Comparison of ENCODE assay signal across 22 mouse cellular contexts in genomic region chr1:152808392-152808680, GRCm38 (mm10). TPM values are rescaled to one million over a fixed set of nuclear protein-coding genes. Genes with fewer than 3 reads are reported as not detected.
A peak's percentile ranks its signal among the peaks of the same experiment; 100 is the strongest.
DNase-seq lines count a peak whose midpoint lies in the region; ATAC-seq and TF ChIP-seq lines count a peak whose summit lies in the region.
"Had no signal": no experiment of that assay in that cellular context is flagged by ENCODE, and none has a peak within 500 bp of the region (broad histone marks: within the 10 kb centered on the region; RNA-seq: fewer than 3 reads in every experiment).

No protein-coding gene starts in this region.

- H3K27me3 ChIP-seq in kidney, postnatal 0 days (ENCODE audit: insufficient read depth, low read length): no peaks in the 10 kb centered on the region
- no peaks in the 10 kb centered on the region for H3K27me3 ChIP-seq in intestine, embryonic 15.5 days (replicated peaks)
- H3K27me3 ChIP-seq in liver, postnatal 0 days (ENCODE audit: insufficient read depth, low read length): no peaks in the 10 kb centered on the region
- H3K27me3 ChIP-seq: embryonic facial prominence, embryonic 15.5 days; heart, embryonic 12.5 days; lung, embryonic 15.5 days had no signal

- TF ChIP-seq CTCF in kidney, postnatal 0 days (IDR thresholded peaks at IDR 0.05; ENCODE audit: low read depth): no peak
- no peak for TF ChIP-seq CTCF in bone marrow, adult 2 months (IDR thresholded peaks at IDR 0.05; ENCODE audit: control insufficient read depth, insufficient read depth, low read length)
- TF ChIP-seq CTCF in liver, postnatal 0 days (IDR thresholded peaks at IDR 0.05; ENCODE audit: low read depth): no peak

- 70% methylated on average over 2 of the region's 2 CpGs for WGBS in kidney, postnatal 0 days
- WGBS in bone marrow, adult 2 months: 20% methylated on average over 2 of the region's 2 CpGs
- 57% methylated on average over 2 of the region's 2 CpGs for WGBS in intestine, embryonic 15.5 days
- WGBS in liver, postnatal 0 days (ENCODE audit: insufficient replicate concordance): 56% methylated on average over 2 of the region's 2 CpGs

- H3K4me2 ChIP-seq in kidney, postnatal 0 days (ENCODE audit: low read length): no peak overlapping the region
- H3K4me2 ChIP-seq in intestine, embryonic 15.5 days (replicated peaks): no peak overlapping the region
- peak overlapping the region; percentile 51 for H3K4me2 ChIP-seq in liver, postnatal 0 days (ENCODE audit: low read depth, low read length)
- H3K4me2 ChIP-seq: embryonic facial prominence, embryonic 15.5 days; heart, embryonic 12.5 days; hindbrain, embryonic 14.5 days; lung, embryonic 15.5 days had no signal

- no peak overlapping the region for H3K4me3 ChIP-seq in kidney, postnatal 0 days (replicated peaks; ENCODE audit: low read depth, low read length)
- H3K4me3 ChIP-seq in bone marrow, adult 2 months (replicated peaks; ENCODE audit: control insufficient read depth, low read depth, low read length): peak overlapping the region; percentile 69
- H3K4me3 ChIP-seq in intestine, embryonic 15.5 days (replicated peaks): no peak overlapping the region; the same call in 1 of the 2 replicates
- peak overlapping the region; percentile 43 for H3K4me3 ChIP-seq in liver, postnatal 0 days (ENCODE audit: low read depth, low read length)
- H3K4me3 ChIP-seq: embryonic facial prominence, embryonic 15.5 days; heart, embryonic 12.5 days; lung, embryonic 15.5 days; midbrain, embryonic 10.5 days; myocyte had no signal

- no peak for DNase-seq in kidney, postnatal 0 days (ENCODE audit: low spot score)
- no peak for DNase-seq in kidney, adult 9 months
- DNase-seq in liver, postnatal 0 days: no peak
- no peak for DNase-seq in thymus, postnatal 36 days
- no peak for DNase-seq in urinary bladder, postnatal 4 days (ENCODE audit: low spot score in 2 of 2)
- no peak for DNase-seq in MN1 (ENCODE audit: low spot score)
- DNase-seq: adrenal gland, postnatal 10 days; gastrocnemius, postnatal 10 days; kidney, postnatal 14 days; left cerebral cortex, postnatal 4 days; right cerebral cortex, postnatal 14 days; thymus, postnatal 4 days had no signal

- H3K9me3 ChIP-seq in kidney, postnatal 0 days (replicated peaks; ENCODE audit: low read length): no peaks in the 10 kb centered on the region
- H3K9me3 ChIP-seq in intestine, embryonic 15.5 days: no peaks in the 10 kb centered on the region
- no peaks in the 10 kb centered on the region for H3K9me3 ChIP-seq in liver, postnatal 0 days (ENCODE audit: low read length)
- H3K9me3 ChIP-seq: embryonic facial prominence, embryonic 15.5 days; heart, embryonic 12.5 days; lung, embryonic 15.5 days; midbrain, embryonic 10.5 days had no signal

- no peak overlapping the region for H3K9ac ChIP-seq in kidney, postnatal 0 days (ENCODE audit: low read depth, low read length)
- H3K9ac ChIP-seq in intestine, embryonic 15.5 days: no peak overlapping the region
- H3K9ac ChIP-seq in liver, postnatal 0 days (replicated peaks): peak overlapping the region; percentile 62
- H3K9ac ChIP-seq: embryonic facial prominence, embryonic 15.5 days; heart, embryonic 12.5 days; hindbrain, embryonic 14.5 days; lung, embryonic 15.5 days had no signal

- 0 out of 2 replicates have a peak, but pooled peaks cover 4% of the 10 kb centered on the region for H3K4me1 ChIP-seq in kidney, postnatal 0 days (replicated peaks; ENCODE audit: insufficient read depth, low read length)
- H3K4me1 ChIP-seq in bone marrow, adult 2 months (ENCODE audit: control insufficient read depth, insufficient read depth, low read length): peaks cover 3% of the 10 kb centered on the region; the same call in 1 of the 2 replicates
- peaks cover 12% of the 10 kb centered on the region for H3K4me1 ChIP-seq in intestine, embryonic 15.5 days (replicated peaks)
- H3K4me1 ChIP-seq in liver, postnatal 0 days (ENCODE audit: insufficient read depth): no peaks in the 10 kb centered on the region

- TF ChIP-seq EP300 in liver, postnatal 0 days (IDR thresholded peaks at IDR 0.05; ENCODE audit: low read depth): no peak

- H3K27ac ChIP-seq in kidney, postnatal 0 days: 0 out of 2 replicates have a peak overlapping the region, but pooled peaks have one; percentile 44
- H3K27ac ChIP-seq in bone marrow, adult 2 months (ENCODE audit: control insufficient read depth, insufficient read depth, low read depth, low read length, poor library complexity): peak overlapping the region; percentile 99
- peak overlapping the region; percentile 34; the same call in 1 of the 2 replicates for H3K27ac ChIP-seq in intestine, embryonic 15.5 days
- H3K27ac ChIP-seq in liver, postnatal 0 days (ENCODE audit: low read depth): peak overlapping the region; percentile 80
- H3K27ac ChIP-seq: embryonic facial prominence, embryonic 15.5 days; hindbrain, embryonic 14.5 days; lung, embryonic 15.5 days; midbrain, embryonic 10.5 days had no signal

- no peaks in the 10 kb centered on the region for H3K36me3 ChIP-seq in kidney, postnatal 0 days (ENCODE audit: insufficient read depth, low read length)
- no peaks in the 10 kb centered on the region for H3K36me3 ChIP-seq in intestine, embryonic 15.5 days
- H3K36me3 ChIP-seq in liver, postnatal 0 days (replicated peaks; ENCODE audit: insufficient read depth, low read length): no peaks in the 10 kb centered on the region; the same call in 1 of the 2 replicates
- H3K36me3 ChIP-seq: embryonic facial prominence, embryonic 15.5 days; heart, embryonic 12.5 days; lung, embryonic 15.5 days; midbrain, embryonic 10.5 days had no signal

- no peak for TF ChIP-seq POLR2A in bone marrow, adult 2 months (IDR thresholded peaks at IDR 0.05; ENCODE audit: borderline replicate concordance, control insufficient read depth, low read depth, low read length)

- no peak for ATAC-seq in kidney, postnatal 0 days (replicated peaks; ENCODE audit: low FRiP score, low read depth)
- ATAC-seq in intestine, embryonic 15.5 days: no peak; the same call in 1 of the 2 replicates
- no peak for ATAC-seq in liver, postnatal 0 days
- ATAC-seq: forebrain, embryonic 14.5 days had no signal

RNA-seq across cellular contexts. Expression of gene Ncf2, which starts 8.3 kb away (rescaled TPM):
- 7.3 and 8.3 TPM in 2 replicates for polyA plus RNA-seq in kidney, postnatal 0 days (2015; fragmentation: Nextera tagmentation; extraction: Ambion mirVana)
- 43.0 and 112 TPM in 2 replicates for polyA plus RNA-seq in bone marrow, adult 2 months (2011; ENCODE audit: insufficient read depth, insufficient read length, low replicate concordance, missing spikeins)
- 8.3 and 8.8 TPM in 2 replicates for polyA plus RNA-seq in intestine, embryonic 15.5 days (2015; fragmentation: Nextera tagmentation; extraction: Ambion mirVana)
- 12.5 and 13.8 TPM in 2 replicates for polyA plus RNA-seq in liver, postnatal 0 days (2015; fragmentation: Nextera tagmentation; extraction: Ambion mirVana)

RNA-seq across cellular contexts. Expression of gene Arpc5, which starts 42.0 kb away (rescaled TPM):
- 294 and 307 TPM in 2 replicates for polyA plus RNA-seq in kidney, postnatal 0 days (2015; fragmentation: Nextera tagmentation; extraction: Ambion mirVana)
- polyA plus RNA-seq in bone marrow, adult 2 months (2011; ENCODE audit: insufficient read depth, insufficient read length, low replicate concordance, missing spikeins): 143 and 180 TPM in 2 replicates
- 327 and 358 TPM in 2 replicates for polyA plus RNA-seq in intestine, embryonic 15.5 days (2015; fragmentation: Nextera tagmentation; extraction: Ambion mirVana)
- polyA plus RNA-seq in liver, postnatal 0 days (2015; fragmentation: Nextera tagmentation; extraction: Ambion mirVana): 157 and 162 TPM in 2 replicates

RNA-seq across cellular contexts. Expression of gene Rgl1, which starts 42.2 kb away (rescaled TPM):
- polyA plus RNA-seq in kidney, postnatal 0 days (2015; fragmentation: Nextera tagmentation; extraction: Ambion mirVana): 59.4 and 60.9 TPM in 2 replicates
- 8.6 and 9.2 TPM in 2 replicates for polyA plus RNA-seq in bone marrow, adult 2 months (2011; ENCODE audit: insufficient read depth, insufficient read length, low replicate concordance, missing spikeins)
- polyA plus RNA-seq in intestine, embryonic 15.5 days (2015; fragmentation: Nextera tagmentation; extraction: Ambion mirVana): 44.2 and 44.8 TPM in 2 replicates
- polyA plus RNA-seq in liver, postnatal 0 days (2015; fragmentation: Nextera tagmentation; extraction: Ambion mirVana): 11.7 and 16.2 TPM in 2 replicates

RNA-seq across cellular contexts. Expression of gene Apobec4, which starts 58.0 kb away (rescaled TPM):
- not detected in 2 replicates for polyA plus RNA-seq in kidney, postnatal 0 days (2015; fragmentation: Nextera tagmentation; extraction: Ambion mirVana)
- not detected in 2 replicates for polyA plus RNA-seq in bone marrow, adult 2 months (2011; ENCODE audit: insufficient read depth, insufficient read length, low replicate concordance, missing spikeins)
- not detected in 2 replicates for polyA plus RNA-seq in intestine, embryonic 15.5 days (2015; fragmentation: Nextera tagmentation; extraction: Ambion mirVana)
- not detected in 2 replicates for polyA plus RNA-seq in liver, postnatal 0 days (2015; fragmentation: Nextera tagmentation; extraction: Ambion mirVana)
- polyA plus RNA-seq: heart, embryonic 12.5 days; midbrain, embryonic 10.5 days; myocyte; stomach, embryonic 14.5 days had no signal

Comparison
In these comparisons a context has a peak if more than half of its experiments do, and no peak if none do; other contexts are left out.
1. H3K27ac ChIP-seq: peak in every context shown above with its lines; median percentile 99 in bone marrow, adult 2 months; 80 in liver, postnatal 0 days; 44 in kidney, postnatal 0 days; 34 in intestine, embryonic 15.5 days.
2. H3K4me3 ChIP-seq: peak in bone marrow, adult 2 months (single experiment) and liver, postnatal 0 days (single experiment); none in kidney, postnatal 0 days (single experiment) and intestine, embryonic 15.5 days (single experiment).